Mouse (Mus musculus): ENCODE results near the gene Agtpbp1. TPM values are rescaled to one million over a fixed set of nuclear protein-coding genes. Genes with fewer than 3 reads are reported as not detected.

The Agtpbp1 gene
- total and polyA plus RNA-seq, 2 experiments from 2014 or later: 12.4 to 21.7 TPM

- Histone ChIP-seq H3K9me3 (replicated peaks; ENCODE audit: control insufficient read depth, low read length) (no peaks in the 10 kb centered on the region), H3K4me3 (ENCODE audit: low read depth, low read length) (no peak overlapping the region), H3K9ac (replicated peaks; ENCODE audit: low read depth, low read length) (no peak overlapping the region), H3K27me3 (ENCODE audit: control insufficient read depth, insufficient read depth, low read length) (no peaks in the 10 kb centered on the region), H3K4me1 (ENCODE audit: control insufficient read depth, insufficient read depth) (no peaks in the 10 kb centered on the region), H3K27ac (ENCODE audit: low read depth) (no peak overlapping the region), H3K4me2 (ENCODE audit: low read depth, low read length) (no peak overlapping the region), H3K36me3 (replicated peaks; ENCODE audit: control insufficient read depth, insufficient read depth, low read length) (peaks cover 75% of the 10 kb centered on the region)
- no peak for ATAC-seq (ENCODE audit: insufficient read depth, low read depth)
- TF ChIP-seq CTCF (IDR thresholded peaks at IDR 0.05; ENCODE audit: low read depth) (peak; percentile 63), EP300 (IDR thresholded peaks at IDR 0.05; ENCODE audit: low read depth) (no peak)
- peak; percentile 7 for DNase-seq (ENCODE audit: low spot score)
- WGBS: 59% methylated on average over 2 of the region's 2 CpGs
These were observed 53.8 kb downstream of the Agtpbp1 start for GRCm38 (mm10) chr13:59531203-59531602.

- Histone ChIP-seq H3K4me2 (ENCODE audit: low read depth, low read length) (no peak overlapping the region), H3K4me1 (ENCODE audit: control insufficient read depth, insufficient read depth) (no peaks in the 10 kb centered on the region), H3K9me3 (replicated peaks; ENCODE audit: control insufficient read depth, low read length) (no peaks in the 10 kb centered on the region), H3K27ac (ENCODE audit: low read depth) (no peak overlapping the region), H3K9ac (replicated peaks; ENCODE audit: low read depth, low read length) (no peak overlapping the region), H3K4me3 (ENCODE audit: low read depth, low read length) (no peak overlapping the region), H3K27me3 (ENCODE audit: control insufficient read depth, insufficient read depth, low read length) (no peaks in the 10 kb centered on the region), H3K36me3 (replicated peaks; ENCODE audit: control insufficient read depth, insufficient read depth, low read length) (peaks cover 71% of the 10 kb centered on the region)
- TF ChIP-seq EP300 (IDR thresholded peaks at IDR 0.05; ENCODE audit: low read depth) (no peak), CTCF (IDR thresholded peaks at IDR 0.05; ENCODE audit: low read depth) (no peak)
- ATAC-seq (ENCODE audit: insufficient read depth, low read depth): no peak
- 89% methylated on average over 8 of the region's 8 CpGs for WGBS
- no peak for DNase-seq (ENCODE audit: low spot score)
These were observed 54.5 kb downstream of the Agtpbp1 start for GRCm38 (mm10) chr13:59530491-59530890.

GRCm38 (mm10) chr13:59521271-59522064, 63.6 kb downstream of the Agtpbp1 start:
- WGBS: 72% methylated on average over 11 of the region's 11 CpGs
- no peaks in the 10 kb centered on the region for H3K27me3 ChIP-seq (ENCODE audit: control insufficient read depth, insufficient read depth, low read length)
- H3K9me3 ChIP-seq (replicated peaks; ENCODE audit: control insufficient read depth, low read length): no peaks in the 10 kb centered on the region
- no peak overlapping the region for H3K9ac ChIP-seq (replicated peaks; ENCODE audit: low read depth, low read length)
- no peak overlapping the region for H3K4me2 ChIP-seq (ENCODE audit: low read depth, low read length)
- no peaks in the 10 kb centered on the region for H3K4me1 ChIP-seq (ENCODE audit: control insufficient read depth, insufficient read depth)
- TF ChIP-seq CTCF (IDR thresholded peaks at IDR 0.05; ENCODE audit: low read depth): no peak
- TF ChIP-seq EP300 (IDR thresholded peaks at IDR 0.05; ENCODE audit: low read depth): no peak
- H3K27ac ChIP-seq (ENCODE audit: low read depth): no peak overlapping the region
- H3K4me3 ChIP-seq (ENCODE audit: low read depth, low read length): no peak overlapping the region
- ATAC-seq (ENCODE audit: insufficient read depth, low read depth) (no peak), DNase-seq (ENCODE audit: low spot score) (no peak)
- peaks cover 30% of the 10 kb centered on the region for H3K36me3 ChIP-seq (replicated peaks; ENCODE audit: control insufficient read depth, insufficient read depth, low read length)

- Histone ChIP-seq H3K4me3 (ENCODE audit: low read depth, low read length) (no peak overlapping the region), H3K4me2 (ENCODE audit: low read depth, low read length) (no peak overlapping the region), H3K27me3 (ENCODE audit: control insufficient read depth, insufficient read depth, low read length) (no peaks in the 10 kb centered on the region), H3K27ac (ENCODE audit: low read depth) (no peak overlapping the region), H3K36me3 (replicated peaks; ENCODE audit: control insufficient read depth, insufficient read depth, low read length) (peaks cover 26% of the 10 kb centered on the region), H3K9me3 (replicated peaks; ENCODE audit: control insufficient read depth, low read length) (no peaks in the 10 kb centered on the region), H3K4me1 (ENCODE audit: control insufficient read depth, insufficient read depth) (no peaks in the 10 kb centered on the region), H3K9ac (replicated peaks; ENCODE audit: low read depth, low read length) (no peak overlapping the region)
- no peak for TF ChIP-seq CTCF (IDR thresholded peaks at IDR 0.05; ENCODE audit: low read depth)
- no peak for TF ChIP-seq EP300 (IDR thresholded peaks at IDR 0.05; ENCODE audit: low read depth)
- 91% methylated on average over 2 of the region's 2 CpGs for WGBS
- ATAC-seq (ENCODE audit: insufficient read depth, low read depth) (no peak), DNase-seq (ENCODE audit: low spot score) (no peak)
These were observed 64.2 kb downstream of the Agtpbp1 start for GRCm38 (mm10) chr13:59520834-59521233.

- Histone ChIP-seq H3K4me3 (ENCODE audit: low read depth, low read length) (no peak overlapping the region), H3K36me3 (replicated peaks; ENCODE audit: control insufficient read depth, insufficient read depth, low read length) (peaks cover 15% of the 10 kb centered on the region), H3K9ac (replicated peaks; ENCODE audit: low read depth, low read length) (no peak overlapping the region), H3K27me3 (ENCODE audit: control insufficient read depth, insufficient read depth, low read length) (no peaks in the 10 kb centered on the region), H3K4me2 (ENCODE audit: low read depth, low read length) (no peak overlapping the region), H3K9me3 (replicated peaks; ENCODE audit: control insufficient read depth, low read length) (no peaks in the 10 kb centered on the region), H3K4me1 (ENCODE audit: control insufficient read depth, insufficient read depth) (no peaks in the 10 kb centered on the region), H3K27ac (ENCODE audit: low read depth) (no peak overlapping the region)
- no peak for DNase-seq (ENCODE audit: low spot score)
- ATAC-seq (ENCODE audit: insufficient read depth, low read depth): no peak
- 93% methylated on average over 6 of the region's 6 CpGs for WGBS
- TF ChIP-seq CTCF (IDR thresholded peaks at IDR 0.05; ENCODE audit: low read depth): no peak
- no peak for TF ChIP-seq EP300 (IDR thresholded peaks at IDR 0.05; ENCODE audit: low read depth)
These were observed 65.5 kb downstream of the Agtpbp1 start for GRCm38 (mm10) chr13:59519479-59519878.

- Histone ChIP-seq H3K4me2 (ENCODE audit: low read depth, low read length) (no peak overlapping the region), H3K4me1 (ENCODE audit: control insufficient read depth, insufficient read depth) (no peaks in the 10 kb centered on the region), H3K27ac (ENCODE audit: low read depth) (no peak overlapping the region), H3K9me3 (replicated peaks; ENCODE audit: control insufficient read depth, low read length) (no peaks in the 10 kb centered on the region), H3K4me3 (ENCODE audit: low read depth, low read length) (no peak overlapping the region), H3K27me3 (ENCODE audit: control insufficient read depth, insufficient read depth, low read length) (no peaks in the 10 kb centered on the region), H3K9ac (replicated peaks; ENCODE audit: low read depth, low read length) (no peak overlapping the region), H3K36me3 (replicated peaks; ENCODE audit: control insufficient read depth, insufficient read depth, low read length) (peaks cover 13% of the 10 kb centered on the region; the same call in 1 of the 2 replicates)
- no peak for DNase-seq (ENCODE audit: low spot score)
- ATAC-seq (ENCODE audit: insufficient read depth, low read depth): no peak
- 82% methylated on average over 4 of the region's 4 CpGs for WGBS
- TF ChIP-seq CTCF (IDR thresholded peaks at IDR 0.05; ENCODE audit: low read depth) (no peak), EP300 (IDR thresholded peaks at IDR 0.05; ENCODE audit: low read depth) (no peak)
These were observed 67.0 kb downstream of the Agtpbp1 start for GRCm38 (mm10) chr13:59518016-59518415.

Data from heart, postnatal 0 days (tissue).